Mouse (Mus musculus) MEL (cell line): ENCODE results near the gene Fbxw15.
"Not testable (repeated sequence)": the region's sequence is repeated elsewhere in the genome, so short reads cannot be mapped to it uniquely, and the experiment has no call there.

Experiments used
- CTCF ChIP-seq, 3 experiments: IDR thresholded peaks in 2 of 3; conservative IDR thresholded peaks in 1 of 3; 2 replicates each; pipeline ENCODE4 v1.5.1; 2011 to 2012; ENCODE audit warnings: low read length in 3 of 3, low read depth in 2 of 3, mild to moderate bottlenecking in 2 of 3, improper control_type of control experiment in 1 of 3, inconsistent platforms in 1 of 3, mixed read lengths in 1 of 3, moderate library complexity in 1 of 3; ENCODE audit not compliant: control insufficient read depth in 1 of 3, insufficient read depth in 1 of 3, poor library complexity in 1 of 3, severe bottlenecking in 1 of 3
- HCFC1 ChIP-seq: IDR thresholded peaks from 2 replicates; pipeline ENCODE4 v1.6.1; 2012; ENCODE audit warnings: low read depth, mild to moderate bottlenecking, inconsistent platforms, low read length, improper control_type of control experiment, moderate library complexity
- MXI1 ChIP-seq: IDR thresholded peaks from 2 replicates; pipeline ENCODE4 v1.6.1; 2011; ENCODE audit warnings: mild to moderate bottlenecking, low read depth, low read length, improper control_type of control experiment
- MYC ChIP-seq: IDR thresholded peaks from 2 replicates; pipeline ENCODE4 v1.6.1; 2011; ENCODE audit warnings: low read depth, mild to moderate bottlenecking, low read length, improper control_type of control experiment, moderate library complexity
- NRF1 ChIP-seq: IDR thresholded peaks from 2 replicates; pipeline ENCODE4 v1.6.1; 2014; ENCODE audit warnings: low read depth, mild to moderate bottlenecking, inconsistent platforms, low read length, improper control_type of control experiment, moderate library complexity; ENCODE audit not compliant: poor library complexity, insufficient read depth, severe bottlenecking
- RCOR1 ChIP-seq: IDR thresholded peaks from 2 replicates; pipeline ENCODE4 v1.6.1; 2012; ENCODE audit warnings: low read depth, mild to moderate bottlenecking, inconsistent platforms, low read length, improper control_type of control experiment

GRCm38 (mm10) chr9:109562106-109562505 is 6.0 kb downstream of the Fbxw15 start:
- TF ChIP-seq CTCF (IDR thresholded peaks at IDR 0.05 in 2 of 3, conservative IDR thresholded peaks at IDR 0.05 in 1 of 3; ENCODE audit: control insufficient read depth in 1 of 3, insufficient read depth in 1 of 3, low read depth in 2 of 3, low read length in 3 of 3, poor library complexity in 1 of 3, severe bottlenecking in 1 of 3); NRF1; RCOR1; HCFC1; MXI1; MYC: not testable (repeated sequence)
